Mouse (Mus musculus) urinary bladder, postnatal 25 days (tissue): ENCODE data around the gene Hist1h2ae.
"Not testable (repeated sequence)": the region's sequence is repeated elsewhere in the genome, so short reads cannot be mapped to it uniquely, and the experiment has no call there.

ENCODE experiments used
- DNase-seq: peaks from one replicate; pipeline ENCODE4 v3.0.0; 2022; ENCODE audit warnings: low spot score

Hist1h2ae gene

DNA sequence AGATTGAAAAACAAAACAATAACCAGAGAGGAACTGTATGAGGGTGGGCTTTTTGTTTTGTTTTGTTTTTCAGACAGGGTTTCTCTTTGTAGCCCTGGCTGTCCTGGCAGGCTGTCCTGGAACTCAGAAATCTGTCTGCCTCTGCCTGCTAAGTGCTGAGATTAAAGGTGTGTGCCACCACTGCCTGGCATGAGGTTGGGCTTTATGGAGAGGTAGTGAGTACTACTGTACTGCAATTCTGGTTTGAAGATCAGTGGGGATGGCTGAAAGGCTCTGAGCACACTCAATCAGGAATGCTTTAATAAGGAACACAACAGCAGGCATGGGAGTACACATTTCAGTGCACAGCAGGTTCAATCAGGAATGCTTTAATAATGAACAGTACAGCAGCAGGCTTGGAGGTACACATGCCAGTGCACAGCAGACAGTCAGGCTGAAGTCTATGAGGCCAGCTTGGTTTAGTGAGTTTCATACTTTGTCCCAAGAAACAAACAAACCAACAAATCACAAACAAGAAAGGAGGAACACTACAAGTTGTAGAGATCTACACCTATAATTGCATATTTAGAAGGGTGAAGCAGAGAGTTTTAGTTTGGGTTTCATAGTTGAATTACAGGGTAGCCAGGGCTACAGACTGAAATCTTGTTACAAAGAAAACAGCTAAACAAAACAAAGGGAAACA is 12.5 kb upstream of the Hist1h2ae start:
- DNase-seq = no peak

DNA sequence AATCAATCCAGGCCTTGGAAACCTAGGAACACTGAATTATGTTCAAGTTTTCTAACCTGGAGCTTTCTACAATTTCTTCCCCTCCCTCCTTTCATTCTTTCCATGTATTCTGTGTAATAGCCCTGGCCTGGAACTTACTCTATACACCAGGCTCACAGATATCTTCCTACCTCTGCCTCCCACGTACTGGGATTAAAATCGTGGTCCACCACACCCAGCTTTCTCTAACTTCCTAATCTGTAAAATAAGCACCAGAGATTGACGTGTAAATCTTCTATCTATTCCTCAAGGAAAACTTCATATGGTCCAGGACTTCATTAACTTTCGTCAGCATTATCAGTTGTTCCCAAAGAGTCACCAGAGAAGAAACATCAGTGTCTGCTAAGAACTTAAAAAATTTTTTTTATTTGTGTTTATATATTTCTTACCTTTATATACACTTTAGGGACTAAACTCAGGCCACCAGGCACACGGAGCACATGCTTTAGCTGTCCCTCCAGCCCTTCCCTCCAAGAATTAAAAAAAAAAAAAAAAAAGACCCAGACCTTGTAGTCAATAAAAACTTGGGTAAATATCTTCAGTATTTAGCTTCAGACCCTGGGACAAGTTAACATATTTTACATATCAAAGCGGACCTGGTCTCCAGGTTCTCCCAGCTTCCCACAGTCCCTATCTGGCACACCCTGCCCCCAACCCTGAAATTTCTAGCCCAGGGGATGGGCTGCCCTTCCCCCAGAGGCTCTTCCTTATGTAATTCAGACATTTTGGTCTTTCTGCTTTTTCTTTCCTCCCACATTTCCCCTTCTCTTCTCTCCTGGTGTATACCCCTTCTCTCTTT is 11.4 kb upstream of the Hist1h2ae start:
- DNase-seq = no peak

DNA sequence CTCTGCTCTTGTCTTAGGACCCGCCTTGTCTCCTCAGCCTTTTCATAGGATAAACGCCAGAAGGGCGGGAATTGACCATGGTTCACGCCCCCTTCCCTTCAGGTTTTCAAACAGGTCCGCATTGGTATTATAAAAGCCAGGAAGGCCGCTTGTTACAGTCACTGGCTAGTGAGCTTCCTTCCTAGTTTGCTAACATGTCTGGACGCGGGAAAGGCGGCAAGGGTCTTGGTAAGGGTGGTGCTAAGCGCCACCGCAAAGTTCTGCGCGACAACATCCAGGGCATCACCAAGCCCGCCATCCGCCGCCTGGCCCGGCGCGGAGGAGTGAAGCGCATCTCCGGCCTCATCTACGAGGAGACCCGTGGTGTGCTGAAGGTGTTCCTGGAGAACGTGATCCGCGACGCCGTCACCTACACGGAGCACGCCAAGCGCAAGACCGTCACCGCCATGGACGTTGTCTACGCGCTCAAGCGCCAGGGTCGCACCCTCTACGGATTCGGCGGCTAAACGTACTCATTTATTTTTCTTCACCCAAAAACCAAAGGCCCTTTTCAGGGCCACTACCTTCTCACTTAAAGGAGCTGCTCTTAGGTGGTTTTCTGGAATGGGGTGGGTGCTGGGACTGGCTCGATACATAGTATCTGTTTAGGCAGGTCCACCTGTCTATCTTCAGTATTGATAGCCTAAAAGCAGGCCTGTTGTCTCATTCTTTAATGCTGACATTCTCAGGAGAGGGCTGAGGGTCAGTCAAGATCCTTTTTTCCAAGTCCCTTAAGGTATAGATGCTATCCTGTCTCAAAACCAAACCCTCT is 10.6 kb upstream of the Hist1h2ae start, which contains the start of gene Hist1h4d:
Gene Hist1h4d, plus strand, starts transcription at position 191 of the 811 bp plus-strand sequence.
- peak; percentile 94 for DNase-seq

DNA sequence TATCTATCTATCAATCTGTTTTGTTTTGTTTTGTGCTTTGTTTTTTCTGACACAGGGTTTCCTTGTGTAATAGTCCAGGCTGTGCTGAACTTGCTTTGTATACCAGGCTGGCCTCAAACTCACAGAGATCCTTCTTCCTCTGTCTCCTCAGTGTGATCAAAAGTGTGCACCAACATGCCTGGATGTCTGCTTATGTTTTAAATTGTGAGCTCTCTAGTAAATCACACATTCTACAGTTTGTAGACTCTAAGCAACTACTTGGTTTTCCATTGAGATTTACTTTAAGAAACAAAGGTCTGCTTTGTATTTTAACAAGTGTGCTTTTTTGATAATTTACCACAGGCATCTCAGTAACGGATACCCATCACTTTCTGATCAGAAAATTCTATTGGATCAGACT is 6.8 kb upstream of the Hist1h2ae start:
- DNase-seq = no peak

DNA sequence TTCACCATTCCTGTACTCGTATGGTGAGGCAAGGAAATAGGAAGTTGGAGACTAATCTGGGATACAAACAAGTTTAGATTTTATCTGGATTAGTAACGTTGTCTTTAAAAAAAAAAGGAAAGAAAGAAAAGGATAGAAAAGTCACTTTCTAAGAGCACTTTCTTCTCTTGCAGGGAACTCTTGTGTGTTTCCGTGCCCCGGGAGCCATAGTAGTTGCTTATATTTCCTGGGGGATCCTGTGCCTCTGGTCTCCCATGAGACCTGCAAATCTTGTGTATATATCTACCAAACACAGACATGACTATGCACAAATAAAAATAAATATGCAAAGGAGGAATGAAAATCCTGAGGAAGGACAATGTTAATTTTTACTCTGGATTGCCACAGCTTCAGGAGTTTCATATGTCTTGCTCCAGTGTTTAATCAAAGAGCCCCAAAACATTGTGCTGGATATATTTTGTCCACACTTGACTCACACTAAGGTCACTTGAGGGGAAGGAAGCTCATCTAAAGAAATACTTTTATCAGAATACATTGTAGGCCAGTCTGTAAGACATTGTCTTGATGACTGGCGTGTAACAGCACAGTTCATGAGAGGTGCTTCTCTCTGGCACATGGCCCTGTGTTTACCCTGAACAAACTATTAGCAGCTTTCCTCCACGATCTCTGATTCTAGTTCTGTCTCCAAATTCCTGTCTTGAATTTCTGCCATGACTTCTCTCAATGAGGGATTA is 6.1 kb upstream of the Hist1h2ae start:
- DNase-seq = no peak

DNA sequence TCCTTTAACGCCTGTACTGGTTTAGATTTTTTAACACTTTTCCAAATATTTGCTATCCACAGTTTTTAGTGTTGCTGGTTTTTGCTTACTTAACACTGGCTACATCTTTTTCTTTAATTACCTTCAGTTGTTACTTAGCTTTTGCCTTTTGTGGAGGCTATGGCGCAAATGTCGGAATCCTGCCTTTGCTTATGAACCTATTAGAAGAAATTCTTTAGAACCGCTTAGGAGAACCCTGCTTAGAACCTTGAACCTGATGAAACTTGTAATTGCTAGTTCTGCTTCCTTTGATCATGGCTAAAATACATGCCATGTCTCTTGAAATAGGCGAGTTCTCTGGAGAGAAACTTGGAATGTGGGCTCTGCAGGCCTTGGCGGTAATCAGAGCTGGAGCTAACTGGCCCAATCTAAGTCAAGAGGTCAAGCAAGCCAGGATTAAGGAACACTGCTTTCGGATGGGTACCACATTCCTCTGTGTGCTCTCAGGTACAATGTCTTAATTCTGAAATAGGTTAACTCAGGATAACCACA is 5.4 kb upstream of the Hist1h2ae start:
- no peak for DNase-seq

DNA sequence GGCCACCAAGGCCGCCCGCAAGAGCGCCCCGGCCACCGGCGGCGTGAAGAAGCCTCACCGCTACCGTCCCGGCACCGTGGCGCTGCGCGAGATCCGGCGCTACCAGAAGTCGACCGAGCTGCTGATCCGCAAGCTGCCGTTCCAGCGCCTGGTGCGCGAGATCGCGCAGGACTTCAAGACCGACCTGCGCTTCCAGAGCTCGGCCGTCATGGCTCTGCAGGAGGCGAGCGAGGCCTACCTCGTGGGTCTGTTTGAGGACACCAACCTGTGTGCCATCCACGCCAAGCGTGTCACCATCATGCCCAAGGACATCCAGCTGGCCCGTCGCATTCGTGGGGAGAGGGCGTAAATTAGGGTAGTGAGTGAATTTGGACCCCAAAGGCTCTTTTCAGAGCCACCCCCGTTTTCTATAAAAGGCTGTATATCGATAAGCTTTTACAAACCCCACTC is 4.9 kb upstream of the Hist1h2ae start:
- DNase-seq = not testable (repeated sequence)

DNA sequence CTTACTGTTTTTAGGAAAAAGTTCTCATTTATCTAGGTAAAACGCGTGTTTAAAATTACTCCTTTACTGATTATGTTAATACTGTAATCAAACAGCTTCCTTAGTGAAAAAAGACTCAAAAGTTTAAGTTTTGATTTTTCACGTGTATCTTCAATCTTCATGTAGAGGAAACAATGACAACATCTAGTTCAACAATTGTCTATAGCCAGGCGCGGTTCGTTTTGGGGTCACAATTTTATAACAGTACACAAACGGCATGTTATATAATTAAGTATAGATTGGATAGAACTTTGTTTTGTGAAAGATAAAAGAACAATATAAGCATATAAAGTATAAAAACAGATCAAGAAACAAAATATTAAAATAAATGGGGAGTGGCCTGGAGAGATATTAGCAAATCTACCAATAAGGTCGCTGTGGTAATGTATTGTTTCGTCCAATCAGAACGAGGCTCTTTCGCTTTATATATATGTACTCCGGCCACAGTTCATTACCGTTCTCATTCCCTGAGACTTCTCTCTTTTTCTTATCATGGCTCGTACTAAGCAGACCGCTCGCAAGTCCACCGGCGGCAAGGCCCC is 4.3 kb upstream of the Hist1h2ae start, which contains the start of gene Hist1h3d:
Gene Hist1h3d, plus strand, starts transcription at position 493 of the 581 bp plus-strand sequence.
- DNase-seq = no peak

DNA sequence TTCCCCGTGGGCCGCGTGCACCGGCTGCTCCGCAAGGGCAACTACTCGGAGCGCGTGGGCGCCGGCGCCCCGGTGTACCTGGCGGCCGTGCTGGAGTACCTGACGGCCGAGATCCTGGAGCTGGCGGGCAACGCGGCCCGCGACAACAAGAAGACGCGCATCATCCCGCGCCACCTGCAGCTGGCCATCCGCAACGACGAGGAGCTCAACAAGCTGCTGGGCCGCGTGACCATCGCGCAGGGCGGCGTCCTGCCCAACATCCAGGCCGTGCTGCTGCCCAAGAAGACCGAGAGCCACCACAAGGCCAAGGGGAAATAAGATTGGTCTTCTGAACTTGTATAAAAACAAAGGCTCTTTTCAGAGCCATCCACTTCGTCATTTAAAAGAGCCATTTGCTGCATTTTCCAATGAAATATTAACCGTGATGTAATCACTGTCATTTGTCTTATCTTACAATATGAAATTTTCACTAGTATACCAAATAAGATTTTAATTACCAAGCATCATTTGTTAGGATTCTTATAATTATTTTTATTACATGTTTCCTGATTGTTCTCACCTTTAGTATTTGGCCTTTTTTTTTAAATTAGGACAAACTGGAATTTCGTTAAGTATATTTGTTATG is 3.6 kb upstream of the Hist1h2ae start:
- not testable (repeated sequence) for DNase-seq

DNA sequence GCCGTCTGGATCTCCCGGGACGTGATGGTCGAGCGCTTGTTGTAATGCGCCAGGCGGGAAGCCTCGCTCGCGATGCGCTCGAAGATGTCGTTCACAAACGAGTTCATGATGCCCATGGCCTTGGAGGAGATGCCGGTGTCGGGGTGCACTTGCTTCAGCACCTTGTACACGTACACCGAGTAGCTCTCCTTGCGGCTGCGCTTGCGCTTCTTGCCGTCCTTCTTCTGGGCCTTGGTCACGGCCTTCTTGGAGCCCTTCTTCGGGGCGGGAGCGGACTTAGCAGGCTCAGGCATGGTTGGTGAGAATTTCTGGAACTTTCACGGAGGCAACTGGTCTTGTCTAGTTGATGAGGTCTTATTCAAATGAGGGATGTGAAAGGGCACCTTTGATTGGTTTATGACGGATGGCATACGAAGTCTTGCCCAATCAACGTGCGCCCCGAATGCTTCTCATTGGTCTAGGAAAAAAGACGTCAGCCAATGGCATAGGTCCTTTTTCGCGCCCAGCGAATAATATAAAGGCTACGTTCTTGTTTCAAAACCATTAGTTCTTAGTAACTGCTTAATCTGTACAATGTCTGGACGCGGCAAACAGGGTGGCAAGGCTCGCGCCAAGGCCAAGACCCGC is 3.0 kb upstream of the Hist1h2ae start, which contains the start of the genes Hist1h2bf and Hist1h2ad:
Gene Hist1h2bf, minus strand, starts transcription at position 299 of the 627 bp plus-strand sequence.
Gene Hist1h2ad, plus strand, starts transcription at position 484 of the 627 bp plus-strand sequence.
- DNase-seq = peak; percentile 66

DNA sequence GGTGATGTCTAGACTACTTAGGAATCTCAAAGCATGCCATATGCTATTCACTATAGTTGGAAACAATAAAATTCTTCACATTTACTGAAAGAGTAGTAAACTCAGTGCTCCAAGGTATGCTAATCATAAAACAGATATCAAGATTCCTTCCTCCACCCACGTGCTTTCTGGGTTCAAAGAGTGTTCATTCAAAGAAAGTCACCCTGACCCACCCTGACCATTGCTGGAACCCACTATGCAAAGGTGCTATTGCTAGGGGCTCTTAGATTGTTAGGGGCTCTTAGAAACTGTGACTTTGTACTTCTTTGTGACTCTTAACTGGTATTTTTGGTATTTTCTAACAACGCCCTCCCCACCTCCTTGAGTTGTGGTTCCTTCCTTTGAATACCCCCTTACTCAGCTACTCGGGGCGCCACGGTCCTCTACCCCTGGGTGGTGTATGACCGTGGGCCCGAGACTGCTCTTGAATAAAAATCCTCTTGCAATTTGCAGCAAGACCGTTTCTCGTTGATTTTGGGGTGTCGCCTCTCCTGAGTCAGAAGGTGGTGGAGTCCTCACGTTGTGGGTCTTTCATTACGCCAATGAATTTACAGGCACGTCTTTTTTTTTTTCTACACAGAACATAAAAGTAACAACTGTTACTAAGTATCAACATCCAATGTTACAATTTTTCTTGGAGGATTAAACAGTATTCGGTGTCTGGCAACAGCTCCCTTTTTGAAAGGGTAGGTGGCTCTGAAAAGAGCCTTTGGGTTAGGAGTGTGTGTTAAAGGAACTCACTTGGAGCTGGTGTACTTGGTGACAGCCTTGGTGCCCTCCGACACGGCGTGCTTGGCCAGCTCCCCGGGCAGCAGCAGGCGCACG is 2.2 kb upstream of the Hist1h2ae start:
- not testable (repeated sequence) for DNase-seq

DNA sequence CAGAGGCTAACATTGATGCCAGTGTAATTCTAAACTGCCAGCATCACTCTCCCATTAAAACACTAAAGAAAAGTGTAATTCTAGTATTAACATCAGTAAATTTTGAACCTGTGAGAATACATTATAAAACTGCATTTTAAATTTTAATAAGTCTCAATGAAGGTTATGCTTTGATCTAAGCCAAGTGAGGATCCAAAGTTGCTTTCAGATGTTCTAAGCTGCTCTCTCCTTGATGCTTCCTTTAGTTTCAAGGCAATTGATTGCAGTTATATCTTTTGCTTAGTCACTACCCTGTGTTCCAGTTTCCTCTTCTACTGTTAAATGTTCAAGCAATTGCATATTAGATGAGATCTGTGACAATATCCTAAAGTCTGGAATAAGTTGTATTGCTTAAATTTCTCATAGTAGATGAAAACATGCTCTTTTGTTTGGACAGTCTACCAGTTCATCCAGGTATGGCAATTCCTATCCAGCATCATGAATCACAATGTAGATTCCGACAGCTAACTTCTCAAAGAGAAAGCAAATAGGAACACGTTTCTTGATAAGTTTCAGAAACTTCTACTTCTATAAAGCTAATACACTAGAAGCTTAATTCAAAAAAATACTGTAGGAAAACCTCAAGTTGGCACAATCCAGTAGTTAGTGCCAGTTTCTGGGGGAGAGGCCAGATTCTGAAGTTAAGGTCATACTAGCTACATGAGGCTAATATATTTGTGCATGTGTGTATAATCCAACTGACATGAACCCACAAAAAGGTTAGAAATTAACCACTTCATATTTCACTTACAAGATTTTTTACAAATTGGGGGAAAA is 1.4 kb upstream of the Hist1h2ae start:
- DNase-seq = no peak

DNA sequence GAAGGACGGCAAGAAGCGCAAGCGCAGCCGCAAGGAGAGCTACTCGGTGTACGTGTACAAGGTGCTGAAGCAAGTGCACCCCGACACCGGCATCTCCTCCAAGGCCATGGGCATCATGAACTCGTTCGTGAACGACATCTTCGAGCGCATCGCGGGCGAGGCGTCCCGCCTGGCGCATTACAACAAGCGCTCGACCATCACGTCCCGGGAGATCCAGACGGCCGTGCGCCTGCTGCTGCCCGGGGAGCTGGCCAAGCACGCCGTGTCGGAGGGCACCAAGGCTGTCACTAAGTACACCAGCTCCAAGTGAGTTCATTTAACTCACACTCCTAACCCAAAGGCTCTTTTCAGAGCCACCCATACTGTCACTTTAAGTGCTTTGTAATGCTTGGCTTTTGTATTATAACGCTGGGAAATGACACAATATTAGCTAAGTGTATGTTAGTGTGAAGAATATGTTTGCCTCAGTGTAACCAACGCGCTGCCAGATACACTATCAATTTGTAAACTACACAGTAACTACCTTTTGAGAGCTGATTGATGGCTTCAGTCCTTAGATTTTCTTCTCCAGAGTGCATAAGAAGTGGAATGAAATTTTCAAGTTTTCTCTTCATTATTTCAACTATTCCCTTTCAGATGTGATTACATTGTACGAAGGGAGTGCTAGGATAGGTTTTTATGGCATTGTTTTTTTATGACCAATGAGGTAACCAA is 641 bp upstream of the Hist1h2ae start:
- DNase-seq = not testable (repeated sequence)

DNA sequence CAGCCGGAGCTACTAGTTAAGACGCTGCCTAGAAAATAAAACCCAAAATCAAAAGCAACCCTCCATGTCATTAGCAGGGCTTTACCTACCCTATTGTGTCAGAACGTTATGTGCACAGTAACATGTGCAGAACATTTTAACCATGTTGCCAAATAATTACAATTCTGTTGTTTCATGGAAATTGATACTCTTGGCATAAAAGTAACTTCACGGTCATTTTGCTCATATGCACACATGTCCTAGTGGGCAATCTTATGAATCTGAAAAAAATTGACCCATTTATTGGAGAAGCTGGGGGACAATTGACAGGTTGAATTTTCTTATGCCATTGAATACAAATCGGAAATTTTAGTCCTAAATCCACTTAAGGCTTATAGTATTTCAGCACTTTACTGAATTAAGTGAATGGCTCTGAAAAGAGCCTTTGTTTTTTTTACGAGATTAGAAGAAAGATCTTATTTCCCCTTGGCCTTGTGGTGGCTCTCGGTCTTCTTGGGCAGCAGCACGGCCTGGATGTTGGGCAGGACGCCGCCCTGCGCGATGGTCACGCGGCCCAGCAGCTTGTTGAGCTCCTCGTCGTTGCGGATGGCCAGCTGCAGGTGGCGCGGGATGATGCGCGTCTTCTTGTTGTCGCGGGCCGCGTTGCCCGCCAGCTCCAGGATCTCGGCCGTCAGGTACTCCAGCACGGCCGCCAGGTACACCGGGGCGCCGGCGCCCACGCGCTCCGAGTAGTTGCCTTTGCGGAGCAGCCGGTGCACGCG is 579 bp downstream of the Hist1h2ae start:
- not testable (repeated sequence) for DNase-seq

DNA sequence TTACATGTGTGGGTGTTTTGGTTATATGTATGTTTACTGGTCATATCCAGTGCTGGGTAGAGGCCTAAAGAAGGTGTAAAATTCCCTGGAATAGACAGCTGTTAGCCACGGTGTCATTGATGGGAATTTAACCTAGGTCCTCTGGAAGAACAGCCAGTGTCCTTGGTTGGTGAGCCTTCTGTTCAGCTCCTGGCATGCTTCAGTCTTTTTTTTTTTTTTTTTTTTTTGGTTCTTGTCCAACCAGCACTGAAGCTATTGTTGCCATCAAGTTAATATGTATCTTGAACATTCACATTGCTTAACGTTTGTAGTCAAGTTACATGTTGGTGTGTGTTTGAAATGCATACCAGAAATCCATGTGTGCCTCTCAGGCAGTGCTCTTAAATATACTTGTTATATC is 6.5 kb downstream of the Hist1h2ae start:
- no peak for DNase-seq

DNA sequence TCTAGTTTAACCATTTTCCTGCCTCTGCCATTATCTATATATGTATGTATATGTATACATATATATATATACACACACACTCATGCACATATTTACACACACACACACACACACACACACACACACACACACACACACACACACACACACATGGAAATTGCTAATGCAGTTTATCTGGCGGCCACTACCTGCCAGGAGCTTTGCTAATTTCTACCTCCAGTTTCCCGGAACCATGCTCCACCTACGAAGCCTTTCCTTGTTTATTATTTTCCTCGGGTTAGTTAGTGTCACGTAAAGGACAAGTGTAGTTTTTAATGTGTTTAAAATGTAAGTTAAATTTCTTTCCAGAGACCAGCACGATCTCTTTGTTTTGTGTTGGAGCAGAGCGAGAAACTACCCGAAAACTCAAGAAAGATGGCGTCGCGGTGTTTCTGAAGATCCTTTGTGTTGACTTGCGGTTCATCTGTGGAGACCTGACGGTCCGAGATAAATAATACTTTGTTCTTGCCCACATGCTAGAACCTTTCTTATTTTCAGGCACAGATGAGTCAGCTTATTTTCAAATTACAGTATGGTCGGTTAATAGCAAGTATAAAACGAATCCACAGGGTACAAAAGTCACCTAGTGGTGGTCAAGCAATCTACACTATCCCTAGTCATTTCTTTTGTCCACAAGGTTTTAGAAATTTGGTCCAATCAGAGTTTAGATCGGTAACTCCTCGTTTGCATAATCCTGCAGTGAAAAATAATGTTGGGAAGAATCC is 8.1 kb downstream of the Hist1h2ae start:
- DNase-seq = no peak
